Mouse (Mus musculus) MEL (cell line): ENCODE results near the gene Ccnd1.

Experiments used
- CHD2 ChIP-seq: IDR thresholded peaks from 2 replicates; pipeline ENCODE4 v1.6.1; 2011; ENCODE audit warnings: low read length, improper control_type of control experiment
- CTCF ChIP-seq, 3 experiments: IDR thresholded peaks in 2 of 3; conservative IDR thresholded peaks in 1 of 3; 2 replicates each; pipeline ENCODE4 v1.5.1; 2011 to 2012; ENCODE audit warnings: low read length in 3 of 3, low read depth in 2 of 3, mild to moderate bottlenecking in 2 of 3, improper control_type of control experiment in 1 of 3, inconsistent platforms in 1 of 3, mixed read lengths in 1 of 3, moderate library complexity in 1 of 3; ENCODE audit not compliant: control insufficient read depth in 1 of 3, insufficient read depth in 1 of 3, poor library complexity in 1 of 3, severe bottlenecking in 1 of 3
- E2F4 ChIP-seq: IDR thresholded peaks from 2 replicates; pipeline ENCODE4 v1.6.1; 2011; ENCODE audit warnings: low read depth, low read length, improper control_type of control experiment, borderline replicate concordance
- GATA1 ChIP-seq: IDR thresholded peaks from 2 replicates; pipeline ENCODE4 v1.6.1; 2011; ENCODE audit warnings: low read depth, low read length, improper control_type of control experiment
- MAX ChIP-seq: IDR thresholded peaks from 2 replicates; pipeline ENCODE4 v1.6.1; 2011; ENCODE audit warnings: low read length, improper control_type of control experiment
- POLR2A ChIP-seq, 2 experiments: IDR thresholded peaks; 2 replicates each; pipeline ENCODE4 v1.6.1; 2011 to 2012; ENCODE audit warnings: low read length in 2 of 2, mild to moderate bottlenecking in 2 of 2, control low read depth in 1 of 2, improper control_type of control experiment in 1 of 2, low read depth in 1 of 2, moderate library complexity in 1 of 2; ENCODE audit not compliant: control insufficient read depth in 1 of 2, insufficient read depth in 1 of 2, poor library complexity in 1 of 2
- POLR2AphosphoS2 ChIP-seq: IDR thresholded peaks from 2 replicates; pipeline ENCODE4 v1.6.1; 2011; ENCODE audit warnings: low read length, improper control_type of control experiment

DNA sequence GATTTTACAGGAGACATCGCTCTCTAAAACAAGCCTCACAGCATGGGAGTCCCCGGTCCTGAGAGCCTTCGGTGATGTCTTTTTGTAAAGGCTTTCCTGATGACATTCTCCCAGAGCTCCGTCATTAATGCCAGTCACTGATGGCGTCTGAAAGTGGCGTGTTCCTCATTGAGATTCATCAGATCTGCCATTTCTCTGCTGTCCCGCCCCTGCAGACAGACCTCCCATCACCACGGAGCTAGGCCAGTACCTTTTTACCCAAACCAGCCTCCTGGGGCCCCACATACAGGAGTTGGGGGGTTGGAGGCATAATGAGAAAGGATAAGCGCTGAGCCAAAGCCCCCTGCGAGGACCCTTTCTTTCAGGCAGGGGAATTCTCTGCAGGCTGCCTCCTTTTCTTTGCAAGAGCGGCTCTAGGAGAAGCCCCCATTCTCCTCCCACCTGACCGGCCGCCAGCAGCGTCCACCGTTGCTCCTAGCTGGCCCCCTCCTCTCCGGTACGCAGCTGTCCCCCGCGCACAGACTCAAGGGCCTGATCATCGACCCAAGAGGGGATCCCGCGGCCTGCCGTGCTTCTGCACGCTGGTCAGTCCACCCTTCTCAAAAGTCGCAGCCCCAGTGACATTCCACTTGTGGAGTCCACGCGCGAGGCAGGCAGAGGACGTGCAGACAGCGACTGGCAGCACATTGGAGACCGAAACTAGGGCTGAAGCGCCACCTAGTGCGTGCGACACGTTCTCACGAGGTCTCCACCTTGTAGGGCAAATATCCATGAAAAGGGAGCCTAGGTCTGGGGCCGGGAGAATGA lies 44.2 kb downstream of the Ccnd1 start:
- peak; percentile 51 to 84 (median 79) for TF ChIP-seq CTCF (IDR thresholded peaks at IDR 0.05 in 2 of 3, conservative IDR thresholded peaks at IDR 0.05 in 1 of 3; ENCODE audit: control insufficient read depth in 1 of 3, insufficient read depth in 1 of 3, low read depth in 2 of 3, low read length in 3 of 3, poor library complexity in 1 of 3, severe bottlenecking in 1 of 3)
- TF ChIP-seq CHD2, result no peak
- peak; percentile 88 for TF ChIP-seq MAX
- no peak for TF ChIP-seq E2F4
- no peak for TF ChIP-seq GATA1
- TF ChIP-seq POLR2A (IDR thresholded peaks at IDR 0.05; ENCODE audit: control insufficient read depth in 1 of 2, insufficient read depth in 1 of 2, low read depth in 1 of 2, low read length in 2 of 2, poor library complexity in 1 of 2), result peak in 1 of 2 experiments; percentile 52; a peak in 1 of 4 replicates
- no peak for TF ChIP-seq POLR2AphosphoS2
